Mouse (Mus musculus): Measurements from ENCODE around the gene Sox13. TPM values are rescaled to one million over a fixed set of nuclear protein-coding genes. Genes with fewer than 3 reads are reported as not detected.

Sox13 gene
- total RNA-seq, 2 experiments from 2014 or later = 7.8 to 8.0 TPM

Other genes with a start within 250 kb of the Sox13 start
- not detected for gene Golt1a, start 114.6 kb downstream of the Sox13 start, total RNA-seq (2021)
- not detected for gene Kiss1, start 102.5 kb downstream of the Sox13 start, total RNA-seq (2021)
- not detected for gene Ren1, start 73.9 kb downstream of the Sox13 start, total RNA-seq (2021)
- under 1 TPM in 1 of 2 experiments, not detected in 1; 0.13 TPM for gene Etnk2, start 60.8 kb downstream of the Sox13 start, total RNA-seq (2021)
- gene Snrpe, start 185.9 kb upstream of the Sox13 start, total RNA-seq (2021) = 10 to 100 TPM; 49.4 to 55.1 TPM
- gene Zbed6, start 236.5 kb upstream of the Sox13 start, total RNA-seq (2021) = 1 to 10 TPM; 6.1 to 8.9 TPM
- 10 to 100 TPM; 22.2 to 28.3 TPM for gene Gm38394, start 236.9 kb upstream of the Sox13 start, total RNA-seq (2021)

Measured in gastrocnemius, postnatal 25 days (tissue).